Mouse (Mus musculus) heart, adult 11 months (tissue): ENCODE results near the gene Gm6096.
"Not testable (repeated sequence)": the region's sequence is repeated elsewhere in the genome, so short reads cannot be mapped to it uniquely, and the experiment has no call there.

Source experiments
- DNase-seq: peaks from one replicate; pipeline ENCODE4 v3.0.0; 2022

Gm6096 gene

DNA sequence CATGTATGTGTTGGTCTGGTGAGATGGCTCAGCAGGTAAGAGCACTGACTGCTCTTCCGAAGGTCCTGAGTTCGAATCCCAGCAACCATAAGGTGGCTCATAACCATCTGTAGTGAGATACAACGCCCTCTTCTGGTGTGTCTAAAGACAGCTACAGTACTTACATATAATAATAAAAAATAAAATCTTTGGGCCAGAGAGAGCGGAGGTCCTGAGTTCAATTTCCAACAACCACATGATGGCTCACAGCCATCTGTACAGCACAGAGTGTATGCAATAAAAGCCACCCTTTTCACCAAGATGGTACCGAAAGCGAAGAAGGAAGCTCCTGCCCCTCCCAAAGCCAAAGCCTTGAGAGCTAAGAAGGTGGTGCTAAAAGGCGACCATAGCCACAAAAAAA, at the start of gene Gm6096:
TSS of gene Gm6096 (plus strand) at position 301 of the 400 bp plus-strand sequence.
- no peak for DNase-seq

DNA sequence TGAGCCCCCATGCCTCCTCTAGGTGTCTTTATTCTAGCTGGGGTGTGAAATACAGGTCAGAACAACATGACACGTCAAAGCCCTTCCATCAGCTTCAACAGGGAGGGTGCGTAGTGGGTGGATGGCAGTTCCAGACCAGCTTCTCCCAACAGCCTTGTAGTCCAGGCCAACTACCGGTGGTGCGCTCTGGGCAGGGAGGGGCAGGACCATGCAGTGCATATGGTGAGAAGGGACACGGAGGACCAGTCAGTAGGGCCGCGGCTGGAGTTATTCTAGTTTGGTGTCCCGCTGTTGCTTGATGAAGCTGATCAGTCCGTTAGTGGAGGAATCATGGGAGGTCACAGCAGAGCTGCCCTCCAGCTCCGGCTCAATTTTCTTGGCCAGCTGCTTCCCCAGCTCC, 48.7 kb upstream of the Gm6096 start:
- DNase-seq = not testable (repeated sequence)

DNA sequence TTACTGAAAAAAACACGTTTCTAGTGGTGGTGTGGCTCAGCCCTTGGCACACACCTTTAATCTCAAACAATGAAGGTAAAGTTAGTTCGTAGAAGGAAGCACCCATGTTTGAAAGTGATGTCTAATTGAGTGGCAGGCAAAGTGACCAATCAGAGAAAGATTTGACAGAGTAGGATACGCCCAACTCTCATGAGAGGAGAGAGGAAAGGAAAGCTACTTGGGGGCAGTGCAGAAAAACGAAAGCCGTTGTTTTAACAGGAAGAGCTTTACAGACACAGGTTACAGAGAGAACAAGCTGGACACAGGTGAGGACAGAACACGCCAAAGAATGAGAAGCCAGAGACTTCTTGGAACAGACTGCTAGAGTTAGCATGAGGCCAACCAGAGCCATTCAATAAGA, 44.5 kb upstream of the Gm6096 start:
- DNase-seq = no peak

DNA sequence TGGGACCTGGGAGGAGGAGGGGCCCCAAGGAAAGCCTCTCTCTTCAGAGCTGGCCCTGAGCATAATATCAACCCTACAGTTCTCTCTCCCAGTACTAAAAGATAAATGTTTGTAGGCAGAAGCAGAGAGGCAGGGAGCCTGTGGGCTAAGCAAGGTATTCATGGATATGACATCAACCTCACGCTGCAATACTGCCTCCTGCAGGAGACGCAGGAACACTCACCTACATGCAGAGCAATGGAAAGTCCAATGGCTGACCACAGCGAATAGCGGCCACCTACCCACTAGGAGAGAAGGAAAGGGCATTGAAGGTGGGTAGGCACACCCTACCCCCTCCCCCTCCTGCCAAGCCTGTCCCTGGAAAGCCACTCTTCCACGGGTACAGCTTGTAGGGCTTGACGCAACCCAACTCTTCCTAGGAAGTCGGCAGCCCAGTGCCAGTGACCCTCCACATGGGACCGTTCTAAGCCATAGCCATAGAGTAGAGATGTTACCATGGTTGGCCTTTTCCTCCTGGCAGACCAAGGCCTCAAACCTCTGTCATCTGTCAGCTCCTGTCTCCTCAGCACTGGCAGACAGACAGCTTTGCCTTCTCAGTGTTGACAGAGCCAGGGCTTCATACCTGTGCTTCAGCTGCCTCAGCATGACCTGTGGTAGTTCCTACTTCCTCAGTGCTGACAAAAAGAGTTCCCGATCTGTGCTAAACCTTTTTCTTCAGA, 42.7 kb upstream of the Gm6096 start:
- DNase-seq = no peak

DNA sequence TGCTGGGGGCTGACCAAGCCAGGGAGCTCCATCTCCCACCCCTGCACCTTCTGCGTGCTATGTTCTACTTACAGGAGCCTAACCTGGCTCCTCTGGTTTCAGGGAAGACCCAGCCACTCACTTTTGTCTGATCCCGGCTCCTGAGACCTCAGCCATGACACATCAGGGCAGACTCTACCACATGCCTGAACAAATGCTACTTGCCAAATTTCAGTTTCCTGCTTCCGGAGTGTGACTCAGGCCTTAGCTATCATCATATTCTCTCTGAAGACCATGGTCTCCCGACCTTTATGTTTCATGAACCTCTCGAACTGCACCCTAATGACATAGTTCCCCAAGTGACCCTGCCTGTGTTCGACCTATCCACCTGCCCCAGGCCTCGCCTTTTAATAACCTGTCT, 37.6 kb upstream of the Gm6096 start:
- DNase-seq = no peak

DNA sequence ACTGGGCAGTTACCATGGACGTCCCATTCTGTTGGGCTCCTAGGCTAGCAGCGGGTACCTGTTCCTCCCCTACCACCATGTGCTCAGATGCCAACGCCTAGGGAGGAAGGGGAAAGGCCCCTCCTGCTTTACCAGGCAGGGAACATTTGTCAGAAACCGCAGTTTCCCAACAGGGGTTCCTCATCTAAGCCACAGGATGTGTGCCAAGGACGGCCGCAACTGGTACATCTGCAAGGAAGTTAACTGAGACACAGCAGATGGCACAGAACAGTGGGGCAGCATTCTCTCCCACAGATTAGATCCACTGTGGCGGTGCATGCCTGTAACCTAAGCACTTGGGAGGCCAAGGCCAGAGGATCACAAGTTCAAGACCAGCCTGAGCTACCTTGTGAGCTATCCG, 36.2 kb upstream of the Gm6096 start:
- peak; percentile 95 for DNase-seq

DNA sequence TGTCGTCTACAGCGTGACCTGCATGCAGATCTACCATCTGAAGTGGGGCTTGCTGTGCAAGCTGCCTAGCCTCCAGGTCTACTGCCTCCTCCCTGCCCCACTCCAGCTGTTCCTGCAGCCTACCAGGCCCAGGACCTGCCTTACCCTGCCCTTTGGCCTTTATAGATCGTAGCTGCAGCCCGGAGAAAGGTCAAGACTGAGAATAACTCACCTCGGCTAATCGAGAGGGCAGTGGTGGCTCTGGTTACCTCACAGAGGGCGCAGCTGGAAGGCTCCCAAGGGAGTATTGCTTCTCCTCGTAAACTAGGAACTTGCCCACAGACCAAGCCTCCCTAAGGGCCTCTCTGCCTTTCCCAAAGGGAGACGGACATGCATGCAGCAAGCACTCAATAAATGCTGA, 35.4 kb upstream of the Gm6096 start:
- DNase-seq = no peak

DNA sequence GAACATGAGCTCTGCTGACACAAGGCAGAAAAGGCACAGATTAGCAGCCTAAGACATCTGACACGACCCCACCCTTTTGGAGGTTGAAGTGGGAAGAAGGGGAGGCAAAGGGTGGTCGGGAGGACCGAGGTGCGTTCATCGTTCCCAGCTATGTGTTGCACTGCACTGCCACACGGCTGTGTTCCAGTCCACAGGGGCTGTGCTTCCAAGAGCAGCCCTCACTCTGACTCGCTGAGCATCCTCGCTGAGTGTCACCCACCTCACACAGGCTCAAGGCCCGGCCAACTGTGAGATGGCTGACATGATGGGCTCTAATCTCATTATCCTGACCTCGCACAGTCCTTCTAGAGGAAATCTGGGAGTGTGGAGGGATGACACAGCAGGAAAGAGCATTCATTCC, 34.4 kb upstream of the Gm6096 start:
- DNase-seq = no peak

DNA sequence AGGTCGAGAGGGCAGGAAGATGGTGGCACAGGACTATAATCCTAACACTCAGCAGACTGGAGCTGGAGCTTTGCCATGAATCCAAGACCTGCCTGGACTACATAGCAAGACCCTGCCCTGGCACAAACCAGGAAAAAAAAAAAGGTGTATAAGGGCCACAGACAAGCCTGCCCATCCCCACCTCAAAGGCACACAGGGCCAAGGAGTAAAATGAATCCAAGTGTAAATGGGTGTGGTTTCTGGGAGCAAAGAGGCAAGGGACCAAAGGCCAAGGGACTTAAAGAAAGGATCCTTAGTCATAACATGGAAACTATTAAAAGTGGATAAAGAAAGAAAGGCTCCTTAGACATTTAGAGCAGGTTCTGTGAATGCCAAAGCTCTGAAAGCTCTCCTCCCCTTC, 32.3 kb upstream of the Gm6096 start:
- no peak for DNase-seq

DNA sequence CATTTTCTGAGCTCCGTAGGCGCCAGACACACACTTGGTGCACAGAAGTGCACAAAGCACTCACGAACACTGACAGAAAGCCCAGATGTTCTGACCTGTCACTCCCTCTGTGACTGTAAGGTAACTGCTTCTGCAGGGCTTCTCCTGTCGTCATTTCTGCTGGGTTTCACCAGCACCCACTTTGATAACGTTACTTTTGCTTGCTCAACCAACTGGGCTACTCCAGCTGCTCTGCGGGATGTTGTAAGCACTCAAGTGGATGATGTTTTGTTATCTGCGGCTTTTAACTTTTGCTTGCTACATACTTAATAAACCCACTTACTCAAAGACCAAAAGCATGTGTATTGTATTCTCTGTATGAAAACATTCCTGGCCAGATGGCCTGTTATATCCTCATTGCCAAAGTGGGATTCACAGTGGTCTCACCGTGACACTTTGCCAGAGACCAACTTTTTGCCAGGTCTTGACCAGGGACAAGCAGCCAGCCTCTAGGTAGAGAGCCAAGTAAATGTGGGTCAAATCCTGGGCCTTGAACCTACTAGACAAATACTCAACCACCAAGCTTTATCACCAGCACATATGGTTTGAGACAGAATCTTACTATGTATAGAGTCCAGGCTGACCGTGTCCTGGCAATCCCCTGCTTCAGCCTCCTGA, 29.1 kb upstream of the Gm6096 start:
- no peak for DNase-seq

DNA sequence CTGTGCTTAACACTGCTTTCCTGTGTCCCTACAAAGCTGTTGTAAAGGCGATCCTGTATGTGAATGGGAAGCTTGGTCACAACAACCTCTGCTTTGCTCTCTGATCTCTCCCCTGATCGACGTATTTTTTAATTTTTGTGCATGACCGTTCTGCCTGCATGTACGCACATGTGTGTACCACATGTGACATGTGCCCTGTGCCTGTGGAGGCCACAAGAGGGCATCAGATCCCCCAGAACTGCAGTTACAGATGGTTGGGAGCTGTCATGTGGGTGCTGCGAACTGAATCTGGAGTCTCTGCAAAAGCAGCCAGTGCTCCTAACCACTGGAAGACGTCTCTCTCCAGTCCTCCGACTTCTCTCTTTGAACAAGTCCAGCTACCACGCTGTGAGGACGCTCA, 28.5 kb upstream of the Gm6096 start:
- no peak for DNase-seq

DNA sequence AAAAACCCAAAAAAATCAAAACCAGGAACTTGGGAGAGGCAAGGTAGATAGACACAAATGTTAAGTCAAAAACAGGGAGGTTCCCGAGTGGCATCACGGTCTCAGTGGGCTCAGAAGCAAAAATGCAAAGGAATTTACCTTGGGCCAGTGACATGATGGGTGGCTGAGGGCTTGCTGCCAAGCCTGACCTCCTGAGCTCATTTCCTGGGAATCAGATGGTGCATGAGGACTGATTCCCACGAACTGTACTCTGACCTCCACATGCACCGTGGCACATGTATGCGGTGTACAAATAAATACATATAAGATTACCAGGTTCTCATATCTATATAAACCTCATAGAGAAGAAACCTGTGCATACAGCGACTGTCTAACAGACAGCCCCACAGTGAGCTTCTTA, 26.5 kb upstream of the Gm6096 start:
- no peak for DNase-seq

DNA sequence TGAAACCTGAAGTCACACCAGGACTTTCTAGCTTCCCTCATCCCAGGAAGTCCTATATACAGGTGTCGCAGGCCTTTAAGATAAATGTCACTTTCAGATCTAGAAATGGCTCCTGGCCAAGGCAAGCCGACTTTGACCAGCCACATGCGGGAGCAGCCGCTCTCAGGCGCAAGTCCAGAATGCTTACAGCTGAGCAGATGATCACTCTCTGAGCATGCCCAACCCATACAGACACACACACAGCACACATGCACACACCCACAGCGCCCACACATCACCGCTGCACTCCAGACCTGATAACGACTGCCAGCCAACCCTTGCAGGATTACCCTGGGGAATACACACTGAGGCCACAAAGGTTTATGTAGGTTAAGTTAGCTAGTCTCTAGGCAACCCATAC, 24.8 kb upstream of the Gm6096 start:
- DNase-seq = no peak

DNA sequence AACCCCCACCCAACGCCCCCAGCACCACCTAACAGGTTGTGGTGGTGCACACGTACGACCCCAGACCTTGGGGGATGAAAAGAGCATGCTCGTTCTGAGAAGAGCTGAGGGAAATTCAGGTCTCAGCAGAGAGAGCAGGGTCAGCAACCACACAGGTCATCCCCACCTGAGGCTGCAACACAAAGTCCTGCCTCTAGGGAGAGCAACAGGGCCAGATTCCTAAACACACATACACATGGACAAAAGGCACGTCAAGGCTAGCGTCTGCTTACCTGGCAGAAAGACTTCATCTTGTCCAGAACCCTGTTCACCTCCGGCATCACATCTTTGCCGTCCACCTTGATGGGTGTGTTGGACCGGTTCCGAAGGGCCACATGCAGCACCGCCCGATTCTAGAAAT, 24.0 kb upstream of the Gm6096 start:
- no peak for DNase-seq

DNA sequence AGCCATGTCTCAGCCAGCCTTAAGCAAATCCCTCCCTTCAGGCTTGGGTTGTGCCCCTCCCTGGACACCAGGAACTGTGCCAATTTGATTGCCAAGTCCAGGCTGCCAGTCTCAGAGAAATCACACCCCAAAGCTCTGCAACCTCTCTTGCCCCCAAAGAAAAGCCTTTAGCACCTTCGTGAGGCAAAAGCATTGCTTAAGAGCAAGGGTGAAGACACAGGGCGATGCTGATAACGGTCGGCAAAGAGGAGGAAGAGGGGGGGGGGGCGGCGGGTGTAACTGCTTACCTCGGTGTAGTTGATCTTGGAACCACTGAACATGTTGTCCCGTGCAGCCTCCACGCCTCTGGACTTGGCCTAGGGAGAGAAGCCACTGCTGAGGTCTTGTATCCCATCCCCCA, 22.2 kb upstream of the Gm6096 start:
- DNase-seq = peak; percentile 91

DNA sequence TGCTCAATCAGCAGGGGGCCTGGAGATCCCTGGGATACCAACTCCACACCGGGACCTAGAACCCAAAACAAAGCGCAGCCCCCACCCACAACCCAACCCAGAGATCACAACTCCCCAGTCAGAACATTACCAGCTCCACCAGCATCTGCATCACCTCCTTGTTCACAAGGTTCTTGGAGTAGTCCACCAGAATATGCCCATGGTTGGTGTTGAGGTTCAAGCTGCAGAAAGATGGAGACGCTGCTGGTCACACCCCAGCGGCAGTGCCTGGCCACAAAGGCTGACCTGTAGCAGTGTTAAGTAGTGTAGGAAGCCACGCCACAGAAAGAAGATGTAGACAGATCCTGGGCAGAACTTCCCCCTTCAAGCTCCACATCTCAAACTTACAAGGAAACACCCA, 21.7 kb upstream of the Gm6096 start:
- peak; percentile 91 for DNase-seq

DNA sequence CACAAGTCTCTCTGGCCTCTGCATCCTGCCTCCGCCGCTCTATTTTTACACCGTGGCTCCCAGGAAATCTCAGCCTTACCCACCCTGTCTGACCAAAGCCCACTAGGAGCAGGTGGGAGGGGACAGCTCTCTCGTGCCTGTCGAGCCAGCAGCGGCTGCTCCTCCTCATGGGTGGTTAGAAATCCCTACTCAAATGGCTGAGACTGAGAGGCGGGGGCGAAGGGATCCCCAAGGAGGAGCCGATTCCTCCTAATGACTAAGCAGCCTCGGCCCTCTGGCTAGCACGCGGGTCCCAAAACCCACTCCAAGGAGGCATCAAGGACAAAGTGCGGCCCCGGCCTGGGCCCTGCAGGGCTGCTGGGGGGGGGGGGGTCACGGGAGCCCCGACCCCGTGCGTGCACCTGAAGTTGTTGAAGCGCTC, 21.1 kb upstream of the Gm6096 start:
- peak; percentile 98 for DNase-seq

DNA sequence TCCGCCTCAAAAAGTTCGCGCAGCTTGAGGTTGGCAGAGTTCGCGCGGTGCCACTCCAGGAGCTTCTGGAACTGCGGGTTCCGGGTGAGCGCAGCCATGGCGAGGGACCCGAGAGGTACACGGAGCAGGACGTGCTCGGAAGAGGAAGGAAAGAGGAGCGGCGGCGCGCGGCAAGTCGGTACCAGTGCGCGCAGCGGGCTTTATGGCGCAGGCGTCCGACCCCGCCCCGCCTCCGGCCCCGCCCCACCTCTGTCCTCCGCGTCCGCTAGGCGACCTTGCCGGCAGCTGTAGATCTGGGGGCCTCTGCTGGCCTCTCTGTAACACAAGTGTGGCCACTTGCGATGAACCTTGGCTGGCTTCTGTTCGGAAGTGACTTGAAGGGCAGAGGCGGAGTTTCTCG, 20.7 kb upstream of the Gm6096 start, which contains the start of gene Gpi1:
TSS of gene Gpi1 (minus strand) at position 221 of the 400 bp plus-strand sequence.
- peak; percentile 99 for DNase-seq

DNA sequence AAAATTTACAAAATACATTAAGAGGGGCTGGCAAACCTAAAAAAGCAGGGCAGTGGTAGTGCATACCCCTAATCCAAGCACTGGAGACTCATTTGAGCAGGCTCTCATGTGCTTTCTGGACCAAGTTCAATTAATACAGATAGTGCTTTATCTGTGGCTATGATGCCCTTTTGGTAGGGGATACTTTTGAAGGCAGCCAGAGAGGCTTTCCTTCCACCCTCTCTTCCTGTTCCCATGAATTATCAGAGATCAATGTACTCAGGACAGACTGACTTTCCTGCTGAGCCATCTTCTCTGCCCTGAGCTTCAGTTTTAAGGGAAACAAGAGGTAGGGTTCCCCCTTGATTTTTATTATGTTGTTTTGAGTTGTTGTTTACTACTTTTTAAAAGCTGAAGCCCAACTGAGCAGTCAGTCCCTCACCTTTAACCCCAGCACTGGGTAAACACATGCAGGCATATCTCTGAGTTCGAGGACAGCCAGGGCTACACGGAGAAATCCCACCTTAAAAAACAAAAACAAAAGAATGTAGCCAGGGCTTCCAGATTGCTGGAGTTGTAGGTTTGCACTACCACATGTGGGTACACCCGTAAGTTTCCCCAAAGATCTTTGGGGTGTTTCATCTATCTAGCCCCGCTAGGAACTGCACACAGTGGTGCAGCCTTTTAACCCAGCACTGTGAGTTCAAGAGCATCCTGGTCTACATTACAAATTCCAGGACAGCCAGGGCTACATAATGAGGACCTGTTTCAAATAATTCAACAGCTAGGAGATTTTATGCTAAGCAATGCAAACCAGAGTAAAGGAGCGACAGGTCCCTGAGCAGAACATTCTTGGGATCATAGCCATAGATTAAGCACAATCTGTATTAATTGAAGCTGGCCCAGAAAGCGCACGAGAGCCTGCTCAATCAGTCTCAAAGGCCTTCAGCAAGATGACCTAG, 17.8 kb upstream of the Gm6096 start:
- DNase-seq = no peak

DNA sequence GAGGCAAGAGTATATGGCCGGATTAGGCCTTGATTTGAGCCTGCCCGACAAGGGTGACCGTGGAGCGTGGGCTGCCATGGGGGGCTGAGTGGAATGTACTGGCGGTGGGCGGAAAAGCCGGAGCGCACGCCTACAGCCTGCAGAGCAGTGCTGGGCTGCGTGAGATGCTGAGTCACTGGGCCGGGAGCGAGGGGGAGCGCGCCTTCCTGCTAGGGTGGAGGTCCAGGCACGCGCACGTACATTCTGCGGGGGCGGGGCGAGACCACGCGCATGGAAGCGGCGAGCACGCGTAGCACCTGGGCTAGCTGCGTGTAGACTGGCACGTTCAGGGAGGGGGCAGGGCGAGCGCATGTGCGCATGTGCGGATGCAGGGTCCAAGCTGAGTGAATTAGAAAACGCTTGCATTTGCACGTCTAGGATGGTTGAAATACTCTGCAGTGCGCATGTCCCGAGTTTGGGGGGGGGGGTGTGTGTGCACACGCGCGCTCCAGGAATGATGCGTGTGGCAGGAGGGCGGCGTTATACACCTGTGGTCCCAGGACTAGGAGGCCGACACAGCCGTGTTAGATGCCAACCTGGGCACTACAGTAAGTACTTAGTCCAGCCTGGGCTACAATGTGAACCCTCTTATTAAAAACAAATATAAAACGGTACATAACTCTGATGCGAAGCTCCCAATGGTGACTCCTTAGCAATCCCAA, 16.8 kb upstream of the Gm6096 start:
- DNase-seq = peak; percentile 100

DNA sequence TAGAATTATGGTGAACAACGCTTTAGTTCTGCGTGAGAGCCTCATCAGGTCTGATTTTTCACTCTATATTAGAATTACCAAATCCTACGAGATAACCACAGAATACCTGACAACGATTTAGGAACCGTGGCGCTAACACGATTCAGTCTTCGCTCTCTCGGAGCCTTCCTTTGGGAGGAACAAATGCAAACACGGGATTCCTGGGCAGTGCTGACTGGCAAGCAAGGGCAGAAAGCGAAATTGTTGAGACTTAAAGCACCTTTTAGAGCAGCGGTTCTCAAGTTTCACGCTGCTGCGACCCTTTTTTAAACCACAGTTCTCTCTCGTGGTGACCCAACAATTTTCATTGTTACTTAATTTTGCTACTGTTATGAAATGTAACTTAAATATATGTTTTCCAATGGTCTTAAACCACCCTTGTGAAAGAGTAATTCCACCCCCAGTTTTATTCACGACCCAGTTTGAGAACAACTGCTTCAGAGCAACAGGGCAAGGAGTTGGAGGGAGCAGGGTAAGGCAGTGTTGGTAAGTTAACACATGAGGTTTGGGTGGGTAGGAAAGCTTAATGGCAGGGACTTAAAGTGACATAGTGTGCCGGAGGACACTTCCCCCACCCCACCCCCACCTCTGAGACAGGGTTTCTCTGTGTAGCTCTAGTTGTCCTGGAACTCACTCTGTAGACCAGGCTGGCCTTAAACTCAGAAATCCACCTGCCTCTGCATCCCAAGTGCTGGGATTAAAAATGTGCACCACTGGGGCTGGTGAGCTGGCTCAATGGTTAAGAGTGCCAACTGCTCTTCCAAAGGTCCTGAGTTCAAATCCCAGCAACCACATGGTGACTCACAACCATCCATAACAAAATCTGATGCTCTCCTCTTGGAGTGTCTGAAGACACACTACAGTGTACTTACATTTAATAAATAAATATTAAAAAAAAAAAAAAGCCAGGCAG, 16.0 kb upstream of the Gm6096 start:
- no peak for DNase-seq

DNA sequence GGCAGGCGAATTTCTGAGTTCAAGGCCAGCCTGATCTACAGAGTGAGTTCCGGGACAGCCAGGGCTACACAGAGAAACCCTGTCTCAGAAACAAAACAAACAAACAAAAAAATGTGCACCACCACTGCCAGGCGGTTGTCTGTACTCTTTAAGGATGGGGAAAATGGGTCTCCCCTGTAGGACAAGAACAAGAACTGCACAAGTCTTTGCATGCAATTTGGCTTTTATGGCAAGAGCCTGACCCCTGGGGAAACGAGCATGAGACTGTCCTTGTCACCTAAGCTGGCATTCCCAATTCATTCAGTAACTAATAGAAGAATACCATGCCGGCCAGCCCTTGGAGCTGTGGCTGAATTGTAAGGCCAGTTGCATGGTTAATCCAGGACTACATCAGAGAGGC, 15.2 kb upstream of the Gm6096 start:
- no peak for DNase-seq
